Mouse (Mus musculus): ENCODE data around the gene Erbb4. TPM values are rescaled to one million over a fixed set of nuclear protein-coding genes. Genes with fewer than 3 reads are reported as not detected.

Erbb4 gene
- polyA plus RNA-seq, 1 experiment, result 0.28 TPM

DNA sequence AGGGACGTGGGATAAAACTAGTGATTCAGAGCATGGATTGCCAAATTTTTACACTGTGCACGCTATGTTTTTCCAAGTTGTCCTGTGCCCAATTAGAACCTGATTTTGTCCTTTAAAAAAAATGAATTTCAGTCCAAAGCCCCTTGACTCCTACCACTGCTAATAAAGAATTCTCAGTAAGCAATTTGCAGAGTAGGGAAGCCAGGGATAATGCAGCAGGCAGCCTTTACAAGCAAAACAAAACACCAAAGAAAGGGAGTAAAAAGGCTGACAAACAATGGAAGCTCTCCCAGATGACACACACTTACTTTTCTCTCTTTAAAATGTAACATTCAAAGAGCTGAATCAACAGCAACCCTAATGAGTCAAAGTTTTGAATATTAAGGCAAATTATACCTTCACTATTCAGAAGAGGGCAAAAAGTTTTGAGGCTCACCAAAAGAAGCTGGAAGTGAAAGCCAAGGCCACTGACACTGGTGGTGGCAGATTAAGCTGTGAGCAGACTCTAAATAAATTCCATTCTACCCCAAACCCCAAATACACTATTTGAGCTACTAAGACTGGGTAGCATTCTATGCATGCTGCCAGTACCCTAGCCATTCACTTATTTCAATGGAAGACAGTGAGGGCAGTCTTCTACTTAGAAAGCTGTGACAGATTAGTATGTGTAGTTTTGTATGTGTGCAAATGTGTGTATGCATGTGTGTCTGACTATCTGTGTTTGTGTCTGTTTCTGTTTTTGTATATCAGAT is 146.3 kb downstream of the Erbb4 start:
- Histone ChIP-seq H3K4me3 (ENCODE audit: control insufficient read depth, low read depth, low read length) (no peak overlapping the region), H3K27ac (ENCODE audit: control insufficient read depth, insufficient read depth, low read depth, low read length) (no peak overlapping the region), H3K4me1 (ENCODE audit: control insufficient read depth, insufficient read depth, low read length) (no peaks in the 10 kb centered on the region), H3K36me3 (ENCODE audit: control insufficient read depth, insufficient read depth, low read length) (no peaks in the 10 kb centered on the region), H3K27me3 (ENCODE audit: control insufficient read depth, insufficient read depth, low read length) (no peaks in the 10 kb centered on the region)
- TF ChIP-seq CTCF (IDR thresholded peaks at IDR 0.05; ENCODE audit: control insufficient read depth, insufficient read depth, insufficient replicate concordance, low read depth, low read length) (no peak), POLR2A (IDR thresholded peaks at IDR 0.05; ENCODE audit: control insufficient read depth, low read depth, low read length) (no peak)

DNA sequence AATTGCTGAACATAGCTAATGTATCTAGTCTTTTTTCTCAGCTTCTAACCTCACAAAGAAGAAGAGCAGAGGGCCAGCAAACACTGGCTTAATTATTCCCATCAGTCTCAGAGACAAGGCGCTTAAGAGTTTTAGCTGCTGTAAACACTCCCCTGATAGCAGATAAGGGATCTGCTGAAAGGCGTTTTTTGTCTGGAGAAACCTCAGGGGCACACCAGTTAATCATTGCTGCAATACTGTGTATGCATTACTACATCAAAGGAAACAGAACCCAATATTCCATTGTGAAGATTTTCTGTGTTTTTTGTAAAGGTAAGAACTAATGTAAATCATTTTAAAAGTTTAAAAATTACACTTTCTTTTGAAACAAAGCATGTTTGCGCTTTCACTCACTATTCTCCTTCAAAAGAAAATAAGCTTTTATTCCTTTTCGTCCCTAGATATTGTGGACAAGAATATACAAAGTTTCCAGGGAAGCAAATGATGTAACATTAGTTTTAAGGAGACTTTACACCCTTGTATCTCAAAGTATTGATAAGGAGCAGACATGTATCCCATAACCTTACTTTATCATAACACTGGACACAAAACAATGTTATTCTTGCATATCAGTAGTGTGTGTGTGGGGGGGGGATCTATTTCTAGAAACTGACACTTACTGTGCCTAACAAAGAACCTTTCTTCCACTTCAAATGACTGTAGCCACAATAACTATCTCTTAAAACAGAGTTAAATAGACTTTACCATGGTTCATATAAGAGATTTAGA is 150.9 kb downstream of the Erbb4 start:
- Histone ChIP-seq H3K4me3 (ENCODE audit: control insufficient read depth, low read depth, low read length) (no peak overlapping the region), H3K27ac (ENCODE audit: control insufficient read depth, insufficient read depth, low read depth, low read length) (no peak overlapping the region), H3K36me3 (ENCODE audit: control insufficient read depth, insufficient read depth, low read length) (no peaks in the 10 kb centered on the region), H3K27me3 (ENCODE audit: control insufficient read depth, insufficient read depth, low read length) (no peaks in the 10 kb centered on the region), H3K4me1 (ENCODE audit: control insufficient read depth, insufficient read depth, low read length) (no peaks in the 10 kb centered on the region)
- TF ChIP-seq CTCF (IDR thresholded peaks at IDR 0.05; ENCODE audit: control insufficient read depth, insufficient read depth, insufficient replicate concordance, low read depth, low read length) (no peak), POLR2A (IDR thresholded peaks at IDR 0.05; ENCODE audit: control insufficient read depth, low read depth, low read length) (no peak)

- H3K4me1 ChIP-seq (ENCODE audit: control insufficient read depth, insufficient read depth, low read length), result no peaks in the 10 kb centered on the region
- no peaks in the 10 kb centered on the region for H3K27me3 ChIP-seq (ENCODE audit: control insufficient read depth, insufficient read depth, low read length)
- no peaks in the 10 kb centered on the region for H3K36me3 ChIP-seq (ENCODE audit: control insufficient read depth, insufficient read depth, low read length)
- no peak overlapping the region for H3K4me3 ChIP-seq (ENCODE audit: control insufficient read depth, low read depth, low read length)
- no peak for TF ChIP-seq CTCF (IDR thresholded peaks at IDR 0.05; ENCODE audit: control insufficient read depth, insufficient read depth, insufficient replicate concordance, low read depth, low read length)
- TF ChIP-seq POLR2A (IDR thresholded peaks at IDR 0.05; ENCODE audit: control insufficient read depth, low read depth, low read length), result no peak
- H3K27ac ChIP-seq (ENCODE audit: control insufficient read depth, insufficient read depth, low read depth, low read length), result no peak overlapping the region
Measured at GRCm38 (mm10) chr1:68955482-68955881, 152.4 kb downstream of the Erbb4 start.

DNA sequence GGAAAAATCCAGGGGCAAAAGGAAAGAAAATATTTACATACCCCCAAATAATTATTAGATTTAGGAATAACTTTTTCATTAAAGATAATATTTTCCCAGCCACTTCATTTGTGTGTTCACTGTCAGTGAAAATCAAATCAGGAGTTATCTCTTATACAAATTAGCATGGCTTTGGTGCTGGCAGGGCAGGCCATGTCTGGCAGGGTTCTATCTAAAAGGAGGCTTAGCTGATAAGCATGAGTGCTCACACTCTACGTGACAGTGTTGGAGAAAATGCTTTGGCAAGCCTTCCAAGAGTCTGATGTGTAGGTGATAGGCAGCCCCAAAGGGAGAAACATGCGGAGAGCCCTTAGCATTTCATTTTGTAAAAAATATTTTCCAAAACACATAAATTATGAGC is 164.7 kb downstream of the Erbb4 start:
- TF ChIP-seq CTCF (IDR thresholded peaks at IDR 0.05; ENCODE audit: control insufficient read depth, insufficient read depth, insufficient replicate concordance, low read depth, low read length), result no peak
- Histone ChIP-seq H3K27me3 (ENCODE audit: control insufficient read depth, insufficient read depth, low read length) (no peaks in the 10 kb centered on the region), H3K27ac (ENCODE audit: control insufficient read depth, insufficient read depth, low read depth, low read length) (no peak overlapping the region), H3K36me3 (ENCODE audit: control insufficient read depth, insufficient read depth, low read length) (no peaks in the 10 kb centered on the region), H3K4me1 (ENCODE audit: control insufficient read depth, insufficient read depth, low read length) (no peaks in the 10 kb centered on the region), H3K4me3 (ENCODE audit: control insufficient read depth, low read depth, low read length) (no peak overlapping the region)

- H3K36me3 ChIP-seq (ENCODE audit: control insufficient read depth, insufficient read depth, low read length), result no peaks in the 10 kb centered on the region
- H3K4me1 ChIP-seq (ENCODE audit: control insufficient read depth, insufficient read depth, low read length), result no peaks in the 10 kb centered on the region
- TF ChIP-seq CTCF (IDR thresholded peaks at IDR 0.05; ENCODE audit: control insufficient read depth, insufficient read depth, insufficient replicate concordance, low read depth, low read length), result no peak
- TF ChIP-seq POLR2A (IDR thresholded peaks at IDR 0.05; ENCODE audit: control insufficient read depth, low read depth, low read length), result no peak
- H3K27ac ChIP-seq (ENCODE audit: control insufficient read depth, insufficient read depth, low read depth, low read length), result no peak overlapping the region
- no peak overlapping the region for H3K4me3 ChIP-seq (ENCODE audit: control insufficient read depth, low read depth, low read length)
- H3K27me3 ChIP-seq (ENCODE audit: control insufficient read depth, insufficient read depth, low read length), result no peaks in the 10 kb centered on the region
Measured at GRCm38 (mm10) chr1:68934804-68935203, 173.1 kb downstream of the Erbb4 start.

DNA sequence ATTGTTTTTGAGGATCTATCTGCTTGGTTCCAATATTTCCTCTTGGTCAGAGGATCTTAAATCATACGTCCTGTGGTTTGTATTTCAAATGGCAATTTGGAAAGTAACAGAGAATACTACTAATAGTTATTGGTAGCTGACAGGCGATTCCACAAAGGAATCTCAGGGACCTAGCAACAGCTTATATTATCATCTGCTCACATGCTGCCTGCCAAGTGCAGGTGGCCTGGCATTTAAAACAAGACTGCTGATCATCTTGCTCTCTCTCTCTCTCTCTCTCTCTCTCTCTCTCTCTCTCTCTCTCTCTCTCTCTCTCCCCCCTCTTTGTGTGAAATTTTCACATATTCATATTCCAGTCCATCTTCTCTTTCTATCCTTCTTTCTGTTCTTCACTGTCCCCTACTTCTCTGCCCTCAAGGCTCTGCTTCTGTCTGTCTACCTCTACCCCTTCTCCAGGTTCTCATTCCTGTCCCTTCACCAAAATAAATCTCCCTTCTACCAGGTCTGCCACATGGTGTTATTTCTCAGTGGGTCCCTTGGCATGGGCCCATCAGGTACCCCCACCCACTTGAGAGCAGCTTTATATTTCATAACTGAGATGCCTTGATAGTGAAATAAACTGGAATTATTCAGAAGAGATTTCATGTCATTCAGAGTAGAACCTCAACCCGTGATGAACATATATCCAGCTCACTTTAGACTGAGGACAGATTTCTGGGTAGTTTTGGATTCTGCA is 174.4 kb downstream of the Erbb4 start:
- TF ChIP-seq POLR2A (IDR thresholded peaks at IDR 0.05; ENCODE audit: control insufficient read depth, low read depth, low read length), result no peak
- TF ChIP-seq CTCF (IDR thresholded peaks at IDR 0.05; ENCODE audit: control insufficient read depth, insufficient read depth, insufficient replicate concordance, low read depth, low read length), result no peak
- no peak overlapping the region for H3K4me3 ChIP-seq (ENCODE audit: control insufficient read depth, low read depth, low read length)
- no peaks in the 10 kb centered on the region for H3K36me3 ChIP-seq (ENCODE audit: control insufficient read depth, insufficient read depth, low read length)
- H3K27ac ChIP-seq (ENCODE audit: control insufficient read depth, insufficient read depth, low read depth, low read length), result no peak overlapping the region
- H3K4me1 ChIP-seq (ENCODE audit: control insufficient read depth, insufficient read depth, low read length), result no peaks in the 10 kb centered on the region
- H3K27me3 ChIP-seq (ENCODE audit: control insufficient read depth, insufficient read depth, low read length), result no peaks in the 10 kb centered on the region

DNA sequence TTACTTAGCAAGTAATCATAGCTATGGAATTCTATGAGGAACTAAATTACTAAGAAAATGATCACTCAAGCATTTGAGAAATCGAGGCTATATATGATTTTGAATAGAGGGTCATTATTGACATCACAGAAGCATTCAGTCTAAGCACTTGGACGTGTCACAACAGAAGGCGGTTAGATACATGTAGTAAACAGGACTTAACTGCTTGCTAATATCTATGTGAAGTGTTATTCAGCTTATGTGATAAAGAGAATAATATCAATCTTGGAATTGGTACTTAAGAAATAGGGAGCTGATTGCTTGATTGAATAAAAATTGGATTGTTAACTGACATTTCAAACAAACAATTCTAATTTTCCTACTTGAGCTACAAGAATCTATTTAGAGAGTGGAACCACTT is 190.0 kb downstream of the Erbb4 start:
- Histone ChIP-seq H3K27me3 (ENCODE audit: control insufficient read depth, insufficient read depth, low read length) (no peaks in the 10 kb centered on the region), H3K36me3 (ENCODE audit: control insufficient read depth, insufficient read depth, low read length) (no peaks in the 10 kb centered on the region), H3K4me1 (ENCODE audit: control insufficient read depth, insufficient read depth, low read length) (no peaks in the 10 kb centered on the region), H3K4me3 (ENCODE audit: control insufficient read depth, low read depth, low read length) (no peak overlapping the region), H3K27ac (ENCODE audit: control insufficient read depth, insufficient read depth, low read depth, low read length) (no peak overlapping the region)
- TF ChIP-seq CTCF (IDR thresholded peaks at IDR 0.05; ENCODE audit: control insufficient read depth, insufficient read depth, insufficient replicate concordance, low read depth, low read length) (no peak), POLR2A (IDR thresholded peaks at IDR 0.05; ENCODE audit: control insufficient read depth, low read depth, low read length) (no peak)
